Mouse (Mus musculus): Measurements from ENCODE around the gene Cib2. TPM values are rescaled to one million over a fixed set of nuclear protein-coding genes. Genes with fewer than 3 reads are reported as not detected.

The Cib2 gene
- 45.0 TPM for polyA plus RNA-seq (2015; fragmentation: Illumina TruSeq; extraction: RNeasy Lipid Tissue Mini Kit (QIAGEN cat#74804); ENCODE audit: low read depth, low replicate concordance)

DNA sequence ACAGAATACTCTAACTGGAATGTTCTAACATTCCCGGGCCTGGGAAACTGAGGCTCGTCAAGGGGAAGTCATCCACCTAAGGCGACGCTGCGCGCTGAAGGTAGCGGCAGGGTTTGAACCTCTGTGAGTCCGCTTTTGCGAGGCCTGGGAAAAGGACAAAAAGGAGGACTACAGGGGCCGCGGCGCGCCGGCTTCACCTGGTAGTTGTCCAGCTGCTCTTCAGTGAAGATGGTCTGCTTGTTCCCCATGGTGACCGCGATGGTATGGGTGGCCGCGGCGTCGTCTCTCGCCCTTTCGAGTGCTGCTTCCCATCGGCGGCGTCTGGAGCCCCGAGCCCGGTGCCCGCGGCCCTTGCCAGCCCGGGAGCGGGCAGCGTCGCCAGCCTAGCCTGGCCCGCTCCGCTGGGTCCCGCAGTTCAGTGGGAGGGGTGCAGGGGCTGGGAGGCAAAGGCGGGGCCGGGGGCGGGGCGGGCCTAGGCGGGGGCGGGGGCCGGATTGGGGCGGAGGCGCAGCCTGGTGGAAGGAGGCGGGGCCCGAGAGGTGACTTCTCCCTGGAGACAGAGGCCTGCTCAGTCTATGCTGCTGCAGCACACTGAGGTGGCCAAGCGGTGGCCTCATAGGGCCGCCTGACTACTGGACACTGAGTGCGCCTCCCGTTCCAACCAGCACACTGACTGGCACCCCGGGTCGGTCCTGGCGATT, at the start of gene Cib2:
TSS of gene Cib2 (minus strand) at position 448 of the 701 bp plus-strand sequence.

DNA sequence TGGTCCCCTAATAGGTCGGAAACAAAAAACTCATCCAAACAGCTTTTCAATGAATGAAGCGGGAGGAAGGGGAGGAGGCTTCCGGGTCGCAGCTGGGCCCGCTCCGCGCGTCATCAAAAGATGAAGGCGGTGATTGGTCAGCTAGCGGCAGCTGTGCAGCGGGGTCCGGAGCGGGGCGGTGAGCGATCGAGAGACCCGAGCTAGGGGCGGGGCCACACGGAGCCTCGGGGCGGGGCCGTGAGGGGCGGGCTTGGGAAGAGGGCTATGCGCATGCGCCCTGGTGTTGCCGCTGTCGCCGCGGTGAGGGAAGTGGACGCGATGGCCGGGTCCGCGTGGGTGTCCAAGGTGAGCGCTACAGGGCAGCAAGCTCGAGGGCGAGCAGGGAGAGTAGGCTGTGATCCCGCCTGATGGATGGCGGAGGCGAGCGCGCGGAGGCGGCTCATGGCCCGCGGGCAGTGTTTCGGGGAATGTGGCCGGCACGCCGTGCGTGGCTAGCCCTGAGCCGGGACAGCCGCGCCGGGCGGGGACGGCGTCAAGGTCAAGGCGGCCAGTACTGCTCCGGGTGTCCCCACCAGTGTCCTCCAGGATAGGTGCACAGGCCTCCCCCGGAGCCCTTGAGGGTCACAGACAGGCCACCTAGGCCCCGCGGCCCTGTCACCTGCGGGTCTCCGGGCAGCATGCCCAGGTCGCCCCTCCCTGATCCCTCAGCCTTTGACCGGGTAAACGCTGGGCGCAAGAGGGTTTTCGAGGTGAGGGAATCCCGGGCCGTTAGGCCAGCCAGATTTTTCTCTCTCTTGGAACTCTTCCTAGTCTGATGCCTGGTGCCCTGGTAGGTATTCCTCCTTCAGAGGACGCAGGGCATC, 26.4 kb upstream of the Cib2 start, which contains the start of gene Idh3a:
TSS of gene Idh3a (plus strand) at position 136 of the 863 bp plus-strand sequence.

DNA sequence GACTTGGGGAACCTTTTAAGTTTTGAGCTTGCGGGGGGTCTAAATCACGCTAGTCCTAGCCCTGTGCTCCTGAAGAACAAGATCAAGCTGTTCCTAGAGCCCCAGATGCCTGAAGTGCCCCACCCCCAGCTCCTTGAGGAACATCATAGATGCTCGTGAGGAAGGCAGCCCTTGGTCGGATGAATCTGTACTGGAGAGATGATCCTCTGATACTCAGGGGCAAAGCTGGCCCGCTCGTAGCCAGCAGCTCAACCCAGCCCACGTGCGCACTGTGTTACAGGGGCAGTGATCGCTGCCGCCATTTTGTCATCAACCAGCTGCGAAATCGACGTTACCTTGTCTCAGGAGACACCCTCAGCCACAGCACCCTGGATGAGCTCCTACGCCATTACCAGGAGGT, 21.3 kb downstream of the Cib2 start, which contains the start of gene Sh2d7:
TSS of gene Sh2d7 (plus strand) at position 301 of the 400 bp plus-strand sequence.

DNA sequence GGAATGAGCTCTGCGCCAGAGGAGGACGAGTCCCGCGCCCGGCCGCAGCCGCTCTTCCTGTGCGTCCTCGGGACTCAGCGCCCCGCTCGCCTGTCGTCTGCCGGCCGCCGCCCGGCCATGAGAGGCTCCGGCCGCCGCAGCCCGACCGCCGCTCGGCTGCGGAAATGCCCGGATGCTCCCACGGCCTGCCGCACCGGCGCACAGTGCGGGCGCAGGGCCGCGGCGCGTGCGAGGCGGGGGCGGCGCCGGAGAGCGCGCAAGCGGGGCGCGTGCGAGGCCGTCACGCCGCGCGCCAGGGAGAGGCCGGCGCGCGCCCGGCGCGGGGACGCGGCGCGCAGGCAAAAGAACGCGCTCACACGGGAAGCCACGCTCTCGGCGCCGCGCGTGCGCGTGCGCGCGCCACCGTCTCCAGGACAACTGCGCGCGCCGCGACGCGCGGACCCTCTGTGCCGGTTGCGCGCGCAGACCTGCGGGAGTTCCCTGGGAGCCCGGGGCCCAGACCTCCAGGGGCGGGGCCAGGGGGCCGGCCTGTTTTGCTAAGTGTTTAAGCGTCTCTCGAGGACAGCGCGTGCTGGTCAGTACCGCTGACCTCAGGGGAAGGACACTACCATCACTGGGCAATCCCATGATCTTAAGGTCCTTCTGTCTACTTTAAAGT, 58.4 kb downstream of the Cib2 start, which contains the start of gene Dmxl2:
TSS of gene Dmxl2 (minus strand) at position 174 of the 658 bp plus-strand sequence.

Other genes starting within 250 kb of the Cib2 start
- 106 TPM for gene Dmxl2, start 58.6 kb downstream of the Cib2 start, polyA plus RNA-seq (2015; fragmentation: Illumina TruSeq; extraction: RNeasy Lipid Tissue Mini Kit (QIAGEN cat#74804); ENCODE audit: low read depth, low replicate concordance)
- not detected for gene Sh2d7, start 21.2 kb downstream of the Cib2 start, polyA plus RNA-seq (2015; fragmentation: Illumina TruSeq; extraction: RNeasy Lipid Tissue Mini Kit (QIAGEN cat#74804); ENCODE audit: low read depth, low replicate concordance)
- 302 TPM for gene Idh3a, start 26.1 kb upstream of the Cib2 start, polyA plus RNA-seq (2015; fragmentation: Illumina TruSeq; extraction: RNeasy Lipid Tissue Mini Kit (QIAGEN cat#74804); ENCODE audit: low read depth, low replicate concordance)
- gene Acsbg1, start 101.7 kb upstream of the Cib2 start, polyA plus RNA-seq (2015; fragmentation: Illumina TruSeq; extraction: RNeasy Lipid Tissue Mini Kit (QIAGEN cat#74804); ENCODE audit: low read depth, low replicate concordance), result 146 TPM
- 51.2 TPM for gene Dnaja4, start 138.7 kb upstream of the Cib2 start, polyA plus RNA-seq (2015; fragmentation: Illumina TruSeq; extraction: RNeasy Lipid Tissue Mini Kit (QIAGEN cat#74804); ENCODE audit: low read depth, low replicate concordance)
- gene Wdr61, start 174.3 kb upstream of the Cib2 start, polyA plus RNA-seq (2015; fragmentation: Illumina TruSeq; extraction: RNeasy Lipid Tissue Mini Kit (QIAGEN cat#74804); ENCODE audit: low read depth, low replicate concordance), result 86.9 TPM
- 3.5 TPM for gene Crabp1, start 204.5 kb upstream of the Cib2 start, polyA plus RNA-seq (2015; fragmentation: Illumina TruSeq; extraction: RNeasy Lipid Tissue Mini Kit (QIAGEN cat#74804); ENCODE audit: low read depth, low replicate concordance)

Data from brain, adult 10 weeks (tissue).